Mouse (Mus musculus) kidney, postnatal 36 days (tissue): ENCODE measurements around the gene Timm44.
"Not testable (repeated sequence)": the region's sequence is repeated elsewhere in the genome, so short reads cannot be mapped to it uniquely, and the experiment has no call there.

ENCODE experiments used
- DNase-seq, 2 experiments: peaks; one replicate each; pipeline ENCODE4 v3.0.0; 2021 to 2022; ENCODE audit warnings: mixed read lengths in 2 of 2

Gene Timm44

GRCm38 (mm10) chr8:4263105-4263791 is 12.5 kb downstream of the Timm44 start:
- no peak for DNase-seq

- DNase-seq = no peak
These were observed 15.9 kb downstream of the Timm44 start for GRCm38 (mm10) chr8:4259805-4260170.

- DNase-seq = peak; percentile 97 to 99
These were observed 16.4 kb downstream of the Timm44 start, which contains the start of gene Ctxn1 for GRCm38 (mm10) chr8:4259125-4259804. TSS of gene Ctxn1 (minus strand) at chr8:4259274.

GRCm38 (mm10) chr8:4258678-4259077 is 17.0 kb downstream of the Timm44 start:
- peak in 1 of 2 experiments; percentile 49 for DNase-seq

- DNase-seq = peak; percentile 50 to 81
These were observed 17.5 kb downstream of the Timm44 start for GRCm38 (mm10) chr8:4258233-4258632.

- DNase-seq = no peak
These were observed 18.4 kb downstream of the Timm44 start for GRCm38 (mm10) chr8:4257350-4257749.

GRCm38 (mm10) chr8:4256911-4257310 is 18.8 kb downstream of the Timm44 start:
- no peak for DNase-seq

GRCm38 (mm10) chr8:4255471-4255870 is 20.2 kb downstream of the Timm44 start:
- DNase-seq = not testable (repeated sequence)

GRCm38 (mm10) chr8:4254001-4254400 is 21.7 kb downstream of the Timm44 start:
- DNase-seq = peak; percentile 86 to 89

GRCm38 (mm10) chr8:4252934-4253841 is 22.5 kb downstream of the Timm44 start, which contains the start of gene Snapc2:
TSS of gene Snapc2 (plus strand) at chr8:4253080.
- peak; percentile 97 to 99 for DNase-seq

GRCm38 (mm10) chr8:4252116-4252760 is 23.5 kb downstream of the Timm44 start:
- DNase-seq = no peak

GRCm38 (mm10) chr8:4250306-4250970 is 25.3 kb downstream of the Timm44 start:
- DNase-seq = peak; percentile 83 to 95

- DNase-seq = peak in 1 of 2 experiments; percentile 30
These were observed 26.5 kb downstream of the Timm44 start for GRCm38 (mm10) chr8:4249213-4249612.

- no peak for DNase-seq
These were observed 27.7 kb downstream of the Timm44 start, which contains the start of gene Tgfbr3l for GRCm38 (mm10) chr8:4247951-4248540. TSS of gene Tgfbr3l (plus strand) at chr8:4248214.

- DNase-seq = no peak
These were observed 28.5 kb downstream of the Timm44 start for GRCm38 (mm10) chr8:4247241-4247640.

- no peak for DNase-seq
These were observed 30.0 kb downstream of the Timm44 start for GRCm38 (mm10) chr8:4245737-4246136.

GRCm38 (mm10) chr8:4245061-4245460 is 30.7 kb downstream of the Timm44 start:
- no peak for DNase-seq

- no peak for DNase-seq
These were observed 36.4 kb downstream of the Timm44 start for GRCm38 (mm10) chr8:4239193-4239890.

GRCm38 (mm10) chr8:4238434-4239192 is 37.1 kb downstream of the Timm44 start, which contains the start of the genes Map2k7 and Gm49320:
TSS of gene Map2k7 (plus strand) at chr8:4238740.
TSS of gene Gm49320 (plus strand) at chr8:4238865.
- peak; percentile 100 for DNase-seq
